Mouse (Mus musculus) hindbrain, embryonic 10.5 days (tissue): ENCODE measurements around the gene Rmdn2. TPM values are rescaled to one million over a fixed set of nuclear protein-coding genes. Genes with fewer than 3 reads are reported as not detected.

ENCODE experiments used
- DNase-seq: peaks from one replicate; pipeline ENCODE4 v3.0.0-alpha.2; 2017; ENCODE audit warnings: low spot score
- H3K27ac ChIP-seq: fragments of 300-500 bp; sonication (generic); 2 replicates; pipeline ENCODE4 v1.5.1; 2016; ENCODE audit warnings: mild to moderate bottlenecking, moderate library complexity
- H3K27me3 ChIP-seq: fragments of 300-500 bp; sonication (generic); 2 replicates; pipeline ENCODE4 v1.6.1; 2016; ENCODE audit warnings: mild to moderate bottlenecking; ENCODE audit not compliant: poor library complexity, insufficient read depth, severe bottlenecking
- H3K36me3 ChIP-seq: fragments of 300-500 bp; sonication (generic); 2 replicates; pipeline ENCODE4 v1.6.1; 2016; ENCODE audit warnings: mild to moderate bottlenecking, moderate library complexity
- H3K4me1 ChIP-seq: fragments of 300-500 bp; sonication (generic); replicated peaks from 2 replicates; pipeline ENCODE4 v1.6.1; 2016; ENCODE audit warnings: mild to moderate bottlenecking
- H3K4me3 ChIP-seq: fragments of 300-500 bp; sonication (generic); 2 replicates; pipeline ENCODE4 v1.5.1; 2016; ENCODE audit warnings: mild to moderate bottlenecking, moderate library complexity
- H3K9me3 ChIP-seq: fragments of 300-500 bp; sonication (generic); 2 replicates; pipeline ENCODE4 v1.6.1; 2016; ENCODE audit warnings: mild to moderate bottlenecking, moderate library complexity
- WGBS: fragments of 180-500 bp; shearing (Covaris S2); methylation state at CpG from one replicate; pipeline ENCODE4 v1.1.7; 2016; 5-methylcytosine and 5-hydroxymethylcytosine counted together
- polyA plus RNA-seq: library from polyadenylated mRNA; unstranded; fragments of >200 nt; fragmentation: Nextera tagmentation; extraction: Ambion mirVana; gene quantifications from 2 replicates; pipeline ENCODE4 v1.2.1, GENCODE M21; 2016

The Rmdn2 gene
- polyA plus RNA-seq, 1 experiment from 2014 or later, result 5.0 TPM

DNA sequence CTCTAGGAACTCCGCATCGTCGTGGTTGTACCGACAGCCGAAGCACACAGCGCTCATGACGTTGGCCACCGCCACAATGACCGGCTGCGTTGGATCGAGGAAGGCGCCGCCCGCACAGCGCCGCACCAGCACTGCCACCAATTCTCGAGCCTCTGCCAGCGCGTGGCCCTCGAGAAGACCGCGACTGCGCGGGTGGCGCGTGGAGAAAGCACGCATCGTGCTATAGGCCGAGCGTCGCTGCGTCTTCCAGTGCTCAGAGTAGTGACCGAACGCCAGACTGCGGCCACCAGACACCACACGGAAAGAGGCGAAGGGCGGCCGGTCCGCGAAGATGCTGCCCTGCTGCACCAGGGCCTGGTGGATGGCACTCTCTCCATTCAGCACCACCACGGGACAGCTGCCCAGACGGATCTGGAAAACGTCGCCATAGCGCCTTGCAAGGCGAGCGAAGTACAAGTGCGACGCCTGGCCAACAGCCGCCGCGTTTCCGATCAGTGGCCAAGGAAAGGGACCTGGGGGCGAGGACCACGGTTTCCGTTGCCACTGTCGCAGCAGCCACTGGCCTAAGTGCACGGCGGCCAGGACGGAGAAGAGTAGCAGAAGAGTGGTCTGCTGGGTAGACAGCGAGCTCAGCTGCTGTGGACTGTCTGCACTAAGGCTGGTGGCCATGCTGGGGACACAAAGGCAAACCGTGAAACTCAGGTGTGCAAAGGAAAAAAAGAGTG lies 102.1 kb downstream of the Rmdn2 start:
- peak; percentile 68 for DNase-seq
- H3K4me3 ChIP-seq, result peak overlapping the region; percentile 60
- peak overlapping the region; percentile 84 for H3K27ac ChIP-seq
- H3K27me3 ChIP-seq, result peaks cover 97% of the 10 kb centered on the region
- no peaks in the 10 kb centered on the region for H3K36me3 ChIP-seq
- H3K9me3 ChIP-seq, result 0 out of 2 replicates have a peak, but pooled peaks cover 7% of the 10 kb centered on the region
- WGBS, result under 1% methylated on average over 63 of the region's 63 CpGs
- peaks cover 44% of the 10 kb centered on the region for H3K4me1 ChIP-seq

DNA sequence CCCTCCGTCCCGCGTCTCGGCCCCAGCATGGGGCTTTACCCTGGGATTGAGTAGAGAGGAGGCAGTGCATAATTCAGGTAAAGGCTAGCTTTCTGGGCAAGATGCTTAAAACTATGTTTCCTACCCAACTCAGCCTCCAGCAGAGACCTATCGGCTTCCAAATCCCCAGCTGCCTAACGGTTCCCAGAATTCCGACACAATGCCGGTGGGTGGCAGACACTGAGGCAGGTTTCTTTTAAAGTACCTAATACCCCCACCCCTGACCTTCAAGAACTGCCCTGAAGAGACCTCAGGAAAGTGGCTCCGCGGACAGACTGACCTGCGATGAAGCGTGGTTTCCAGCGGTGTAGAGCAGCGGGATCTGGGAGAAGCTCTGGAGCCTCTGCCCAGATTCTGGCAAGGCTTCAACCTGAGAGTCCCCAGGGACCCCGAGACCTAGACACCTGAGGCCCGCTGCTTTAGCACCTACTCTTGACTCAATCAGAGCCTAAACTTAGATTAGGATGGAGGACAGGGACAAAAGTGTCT lies 102.8 kb downstream of the Rmdn2 start:
- peak overlapping the region; percentile 60 for H3K4me3 ChIP-seq
- H3K27ac ChIP-seq, result peak overlapping the region; percentile 84
- H3K36me3 ChIP-seq, result no peaks in the 10 kb centered on the region
- peaks cover 44% of the 10 kb centered on the region for H3K4me1 ChIP-seq
- H3K9me3 ChIP-seq, result 0 out of 2 replicates have a peak, but pooled peaks cover 7% of the 10 kb centered on the region
- H3K27me3 ChIP-seq, result peaks cover 97% of the 10 kb centered on the region
- peak; percentile 40 for DNase-seq
- under 1% methylated on average over 16 of the region's 16 CpGs for whole genome bisulfite sequencing

DNA sequence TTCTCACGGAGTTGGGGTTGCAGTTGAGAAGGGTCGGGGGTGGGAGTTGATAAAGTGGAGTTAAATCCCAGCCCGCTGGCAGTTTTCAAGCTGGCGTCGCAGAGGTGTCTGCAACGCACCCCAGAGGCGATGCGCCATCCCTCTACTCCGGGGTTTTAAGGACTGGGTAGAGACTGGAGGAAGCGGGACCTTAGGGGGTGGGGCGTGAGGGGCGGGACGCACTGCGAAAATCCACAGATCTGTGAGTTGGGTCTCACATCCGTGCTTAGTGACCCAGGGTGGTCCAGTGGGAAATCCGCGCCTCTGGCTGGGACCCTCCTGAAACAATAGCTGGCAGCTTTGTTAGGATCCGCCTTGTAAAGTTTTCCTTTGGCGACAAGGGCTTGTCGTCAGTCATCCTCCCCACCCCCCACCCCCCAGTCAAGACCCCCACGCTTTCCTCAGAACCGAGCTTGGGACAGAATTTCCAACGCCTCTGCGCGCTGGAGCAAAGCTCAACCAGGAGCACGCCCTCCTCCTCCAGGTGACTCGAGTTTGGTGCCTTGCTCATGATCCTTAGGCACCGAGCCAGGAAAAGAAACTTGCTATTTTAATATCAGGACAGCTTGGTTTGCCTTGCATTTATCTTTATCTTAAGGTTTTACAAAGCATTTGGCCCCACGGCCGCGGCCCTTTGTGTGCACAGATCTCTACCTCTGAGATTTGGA lies 103.4 kb downstream of the Rmdn2 start, which contains the start of gene Cyp1b1:
Gene Cyp1b1 (minus strand): TSS at position 131 of the 707 bp plus-strand sequence.
- Histone ChIP-seq H3K9me3 (0 out of 2 replicates have a peak, but pooled peaks cover 7% of the 10 kb centered on the region), H3K36me3 (no peaks in the 10 kb centered on the region), H3K27me3 (peaks cover 93% of the 10 kb centered on the region), H3K4me1 (peaks cover 44% of the 10 kb centered on the region), H3K27ac (peak within 1 kb of the TSS; percentile 84), H3K4me3 (peak within 1 kb of the TSS; percentile 60)
- DNase-seq, result peak; percentile 58
- WGBS, result under 1% methylated on average over 31 of the region's 31 CpGs

DNA sequence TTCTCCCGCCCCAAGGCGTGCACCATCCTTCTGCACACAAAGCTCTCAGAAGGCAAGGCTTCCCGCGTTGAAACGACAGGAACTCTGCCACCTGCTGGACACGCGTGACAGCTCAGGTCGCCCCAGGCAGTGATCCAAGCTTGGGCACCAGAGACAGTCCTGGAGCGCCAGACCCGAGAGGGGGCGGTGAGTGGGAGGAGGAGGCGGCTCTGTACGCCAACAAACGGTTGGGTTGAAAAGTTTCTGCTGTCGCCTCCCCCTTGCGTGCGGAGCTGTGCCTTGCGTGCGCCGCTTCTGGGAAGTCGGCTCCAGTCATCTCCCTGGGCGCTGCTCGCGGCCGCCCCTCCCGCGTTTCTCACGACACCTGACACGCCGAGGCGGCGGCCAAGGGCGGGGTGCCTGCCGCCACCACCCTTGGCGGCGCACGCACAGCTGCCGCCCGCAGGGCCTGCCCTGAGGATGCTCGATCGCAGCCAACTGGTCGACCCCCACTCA lies 104.0 kb downstream of the Rmdn2 start:
- under 1% methylated on average over 42 of the region's 42 CpGs for WGBS

DNA sequence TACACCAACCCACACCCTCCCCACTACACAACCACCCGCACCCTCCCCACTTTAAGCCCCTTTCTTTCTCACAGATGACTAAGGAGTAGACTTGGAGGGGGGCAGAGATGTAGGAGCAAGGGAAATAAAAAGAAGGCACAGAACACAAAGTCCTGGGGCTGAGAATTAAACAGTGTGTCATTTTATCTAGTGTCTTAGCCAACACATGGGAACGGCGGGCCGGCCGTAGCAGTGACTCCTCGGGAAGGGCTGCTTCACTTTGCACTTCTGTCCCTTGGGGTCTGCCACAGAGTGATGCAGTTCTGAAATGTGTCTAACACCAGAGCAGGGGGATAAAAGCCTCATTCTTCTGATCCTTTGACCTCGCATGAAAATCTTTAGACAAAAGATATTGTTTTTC lies 109.0 kb downstream of the Rmdn2 start:
- Histone ChIP-seq H3K4me3 (no peak overlapping the region), H3K27me3 (peaks cover 37% of the 10 kb centered on the region), H3K4me1 (peaks cover 6% of the 10 kb centered on the region), H3K9me3 (0 out of 2 replicates have a peak, but pooled peaks cover 7% of the 10 kb centered on the region), H3K36me3 (no peaks in the 10 kb centered on the region), H3K27ac (no peak overlapping the region)
- WGBS, result 63% methylated on average over 7 of the region's 7 CpGs
- DNase-seq, result no peak

More for the DNA sequence above, 104.0 kb downstream of the Rmdn2 start:
- H3K4me3 ChIP-seq, result peak overlapping the region; percentile 60
- 0 out of 2 replicates have a peak, but pooled peaks cover 7% of the 10 kb centered on the region for H3K9me3 ChIP-seq
- H3K4me1 ChIP-seq, result peaks cover 39% of the 10 kb centered on the region
- peak; percentile 93 for DNase-seq
- H3K36me3 ChIP-seq, result no peaks in the 10 kb centered on the region
- H3K27ac ChIP-seq, result peak overlapping the region; percentile 84
- peaks cover 87% of the 10 kb centered on the region for H3K27me3 ChIP-seq

DNA sequence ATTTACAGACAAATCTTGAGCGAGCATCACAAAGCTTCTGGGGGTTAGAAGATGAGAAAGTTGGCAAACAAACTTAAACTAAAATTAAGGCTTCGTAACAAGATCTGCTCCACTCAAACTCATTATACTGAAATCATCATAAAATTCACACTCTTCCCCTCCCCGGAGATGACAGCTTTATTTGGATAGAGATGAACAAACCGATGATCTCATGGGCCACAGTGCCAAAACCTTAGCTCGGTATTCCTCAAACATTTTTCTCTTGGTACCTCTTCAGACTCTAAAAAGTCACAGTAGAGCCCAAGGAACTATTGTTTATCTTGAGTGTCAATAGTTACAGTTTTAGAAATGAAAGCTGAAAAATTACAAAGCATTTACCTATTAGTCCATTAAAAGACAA lies 115.0 kb downstream of the Rmdn2 start:
- H3K27ac ChIP-seq, result no peak overlapping the region
- DNase-seq, result no peak
- no peaks in the 10 kb centered on the region for H3K36me3 ChIP-seq
- H3K27me3 ChIP-seq, result peaks cover 27% of the 10 kb centered on the region
- H3K4me1 ChIP-seq, result peaks cover 16% of the 10 kb centered on the region
- H3K9me3 ChIP-seq, result no peaks in the 10 kb centered on the region
- H3K4me3 ChIP-seq, result no peak overlapping the region
- 86% methylated on average over 5 of the region's 5 CpGs for WGBS

DNA sequence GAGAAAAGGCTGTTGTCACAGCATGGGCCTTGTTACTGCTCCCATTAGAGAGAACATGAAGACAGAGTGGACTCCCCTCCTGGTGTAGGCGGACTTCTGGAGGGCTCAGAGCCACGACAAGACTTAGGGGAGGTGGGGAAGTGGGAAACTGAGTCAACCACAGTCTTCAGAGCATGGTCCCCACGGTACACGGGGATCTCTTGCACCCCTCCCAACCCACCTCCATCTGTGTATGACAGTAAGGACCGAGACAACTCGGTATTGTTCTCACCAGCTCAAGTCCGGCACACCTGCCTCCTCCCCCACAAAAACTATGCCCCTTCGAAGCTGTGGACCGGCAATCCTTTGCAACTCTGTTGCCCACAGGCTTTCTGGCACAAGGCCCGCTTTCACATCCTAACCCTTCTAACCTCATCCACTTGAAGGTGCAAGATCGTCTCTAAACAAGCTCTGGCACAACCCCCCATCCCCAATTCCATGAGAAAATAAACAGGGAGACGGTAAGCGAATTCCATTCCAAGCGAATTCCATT lies 116.5 kb downstream of the Rmdn2 start:
- H3K4me3 ChIP-seq, result no peak overlapping the region
- no peak overlapping the region for H3K27ac ChIP-seq

DNA sequence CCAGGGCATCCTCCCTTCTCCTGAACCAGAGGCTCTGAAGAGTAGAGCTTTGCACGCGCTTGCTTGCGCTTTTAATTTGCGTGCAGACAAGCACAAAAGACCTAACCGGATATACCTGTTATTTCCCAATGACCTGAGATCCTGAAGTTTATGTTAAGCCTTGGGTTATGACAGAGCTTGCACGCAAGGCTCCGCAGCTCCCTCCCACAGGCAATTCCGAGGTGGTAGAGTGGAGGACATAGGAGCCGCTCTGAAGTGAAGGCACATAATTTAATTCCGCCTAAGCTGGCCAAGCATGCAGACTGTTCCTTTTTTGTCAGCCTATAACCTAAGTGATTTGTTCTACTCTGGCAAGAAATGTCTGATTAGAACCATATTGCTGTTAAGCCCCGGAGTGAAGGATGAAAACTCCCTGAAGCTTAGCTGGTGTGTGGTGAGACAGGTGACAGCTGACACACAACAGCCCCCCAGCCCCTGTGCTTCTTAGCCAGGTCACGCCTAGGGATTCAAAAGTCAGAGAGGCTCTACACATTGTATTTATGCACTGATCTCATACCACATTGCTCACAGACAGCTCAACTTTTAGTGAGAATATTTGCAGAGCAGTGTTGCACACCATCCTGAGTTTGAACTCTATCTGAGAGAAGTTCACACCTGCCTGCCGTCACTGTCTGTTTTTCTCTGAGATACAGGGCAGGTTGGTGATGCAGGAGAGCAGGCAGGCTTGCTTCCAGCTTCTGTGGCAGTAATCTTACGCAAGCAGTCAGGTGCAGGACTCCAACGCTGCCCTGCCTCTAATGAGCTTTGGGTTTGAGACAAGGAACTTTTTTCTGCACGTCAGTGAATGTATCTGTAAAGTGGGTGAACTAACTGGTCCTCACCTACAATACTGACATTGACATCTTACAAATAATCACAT lies 117.2 kb downstream of the Rmdn2 start:
- Histone ChIP-seq H3K4me3 (no peak overlapping the region), H3K9me3 (no peaks in the 10 kb centered on the region), H3K27me3 (peaks cover 27% of the 10 kb centered on the region), H3K4me1 (peaks cover 24% of the 10 kb centered on the region), H3K36me3 (no peaks in the 10 kb centered on the region), H3K27ac (no peak overlapping the region)
- DNase-seq, result no peak
- 46% methylated on average over 16 of the region's 16 CpGs for WGBS

More for the DNA sequence above, 116.5 kb downstream of the Rmdn2 start:
- Histone ChIP-seq H3K4me1 (peaks cover 22% of the 10 kb centered on the region), H3K9me3 (no peaks in the 10 kb centered on the region), H3K36me3 (no peaks in the 10 kb centered on the region), H3K27me3 (peaks cover 27% of the 10 kb centered on the region)
- DNase-seq, result no peak
- 43% methylated on average over 14 of the region's 14 CpGs for WGBS

DNA sequence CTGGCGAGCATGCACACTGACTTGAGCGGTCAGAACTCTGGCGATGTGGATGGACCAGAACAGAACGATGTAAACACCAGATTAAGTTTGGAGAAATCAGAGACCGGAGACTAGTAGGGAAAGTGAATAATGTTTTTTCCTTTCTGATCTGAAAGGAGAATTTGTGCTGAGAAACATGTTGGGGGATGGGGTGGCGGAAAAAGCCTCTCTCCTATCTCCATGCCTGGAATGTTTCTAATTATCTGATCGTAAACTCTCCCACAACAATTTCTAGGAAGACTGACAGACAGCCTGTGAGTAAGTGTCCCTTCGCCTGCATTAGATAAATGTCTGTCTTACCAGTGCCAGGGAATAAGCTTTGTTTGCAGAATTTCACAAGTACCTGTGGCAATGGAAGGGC lies 119.3 kb downstream of the Rmdn2 start:
- Histone ChIP-seq H3K9me3 (no peaks in the 10 kb centered on the region), H3K27ac (no peak overlapping the region), H3K36me3 (no peaks in the 10 kb centered on the region), H3K27me3 (peaks cover 27% of the 10 kb centered on the region), H3K4me1 (peaks cover 24% of the 10 kb centered on the region), H3K4me3 (no peak overlapping the region)
- DNase-seq, result no peak
- 77% methylated on average over 8 of the region's 8 CpGs for WGBS

DNA sequence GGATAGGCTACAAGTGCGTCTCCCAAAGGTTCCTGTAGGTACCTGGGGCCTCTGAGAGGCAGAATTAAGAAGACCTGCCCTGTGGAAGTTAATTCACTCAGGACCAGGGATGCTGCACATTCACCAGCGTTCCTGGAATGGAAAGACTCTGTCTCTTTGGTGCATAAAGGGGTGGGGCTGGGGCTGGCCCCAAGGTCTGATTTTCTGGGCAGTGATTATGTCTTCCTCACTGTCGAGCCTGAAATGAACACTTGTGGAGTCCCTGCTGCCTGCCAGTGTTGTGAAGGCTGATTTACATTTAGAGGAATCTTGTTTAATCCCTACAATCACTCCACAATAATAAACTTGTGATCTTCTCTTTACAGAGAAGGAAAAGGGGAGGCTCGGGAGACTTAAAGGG lies 121.4 kb downstream of the Rmdn2 start:
- Histone ChIP-seq H3K4me3 (no peak overlapping the region), H3K4me1 (peaks cover 28% of the 10 kb centered on the region), H3K9me3 (no peaks in the 10 kb centered on the region), H3K27ac (no peak overlapping the region), H3K27me3 (peaks cover 20% of the 10 kb centered on the region), H3K36me3 (no peaks in the 10 kb centered on the region)
- WGBS, result 60% methylated on average over 4 of the region's 4 CpGs
- no peak for DNase-seq

DNA sequence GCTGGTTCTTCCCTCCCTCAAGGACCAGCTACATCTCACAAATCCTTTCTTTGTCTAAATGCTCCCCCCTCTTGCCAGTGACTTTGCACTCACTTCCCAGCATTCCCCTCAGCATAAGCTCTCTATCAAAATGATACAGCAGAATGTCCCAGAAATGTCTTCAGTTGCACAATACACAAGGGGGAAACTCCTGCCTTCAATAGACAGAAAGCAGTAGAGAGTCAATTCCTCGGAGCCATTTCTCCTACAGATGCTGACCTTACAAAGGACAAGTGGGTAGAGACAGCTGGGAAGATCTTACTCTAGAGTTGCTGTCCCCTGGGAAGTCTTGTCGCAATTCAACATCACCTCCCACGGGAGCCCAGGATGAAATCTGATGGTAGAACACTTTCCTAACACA lies 125.9 kb downstream of the Rmdn2 start:
- DNase-seq, result no peak
- no peak overlapping the region for H3K4me3 ChIP-seq
- no peaks in the 10 kb centered on the region for H3K27me3 ChIP-seq
- peaks cover 32% of the 10 kb centered on the region for H3K4me1 ChIP-seq
- 81% methylated on average over 3 of the region's 3 CpGs for WGBS
- no peaks in the 10 kb centered on the region for H3K36me3 ChIP-seq
- H3K27ac ChIP-seq, result no peak overlapping the region
- H3K9me3 ChIP-seq, result no peaks in the 10 kb centered on the region
